Mouse (Mus musculus) intestine, postnatal 0 days (tissue): Measurements from ENCODE around the gene Msi2. TPM values are rescaled to one million over a fixed set of nuclear protein-coding genes. Genes with fewer than 3 reads are reported as not detected.
A peak's percentile ranks its signal among the peaks of the same experiment; 100 is the strongest.

Experiments
- ATAC-seq: fragments of 200-750 bp; cut with Nextera tagmentation; 2 replicates; pipeline ENCODE4 v1.8.0; 2017; ENCODE audit warnings: mild to moderate bottlenecking, moderate TSS enrichment, moderate library complexity
- H3K27ac ChIP-seq: fragments of 300-500 bp; sonication (generic); 2 replicates; pipeline ENCODE4 v1.5.1; 2014; ENCODE audit warnings: mild to moderate bottlenecking, low read depth, low read length, moderate library complexity
- H3K27me3 ChIP-seq: fragments of 300-500 bp; sonication (generic); replicated peaks from 2 replicates; pipeline ENCODE4 v1.6.1; 2014; ENCODE audit warnings: low read length, mixed read lengths; ENCODE audit not compliant: control insufficient read depth, insufficient read depth
- H3K36me3 ChIP-seq: fragments of 300-500 bp; sonication (generic); 2 replicates; pipeline ENCODE4 v1.6.1; 2014; ENCODE audit warnings: mild to moderate bottlenecking, moderate library complexity; ENCODE audit not compliant: control insufficient read depth, insufficient read depth
- H3K4me1 ChIP-seq: fragments of 300-500 bp; sonication (generic); replicated peaks from 2 replicates; pipeline ENCODE4 v1.6.1; 2014; ENCODE audit warnings: antibody characterized with exemption, low read length, mixed read lengths; ENCODE audit not compliant: control insufficient read depth, insufficient read depth
- H3K4me2 ChIP-seq: fragments of 300-500 bp; sonication (generic); replicated peaks from 2 replicates; pipeline ENCODE4 v1.6.1; 2014; ENCODE audit warnings: low read depth, mild to moderate bottlenecking, moderate library complexity
- H3K4me3 ChIP-seq: fragments of 300-500 bp; sonication (generic); 2 replicates; pipeline ENCODE4 v1.5.1; 2014; ENCODE audit warnings: low read depth, low read length
- H3K9ac ChIP-seq: fragments of 300-500 bp; sonication (generic); 2 replicates; pipeline ENCODE4 v1.6.1; 2014; ENCODE audit warnings: mild to moderate bottlenecking, low read depth, low read length
- H3K9me3 ChIP-seq: fragments of 300-500 bp; sonication (generic); 2 replicates; pipeline ENCODE4 v1.6.1; 2016; ENCODE audit warnings: mixed run types; ENCODE audit not compliant: control insufficient read depth
- CTCF ChIP-seq: sonication (generic); IDR thresholded peaks from 2 replicates; pipeline ENCODE4 v1.5.1; 2016; ENCODE audit warnings: low read depth, mild to moderate bottlenecking, control low read depth, antibody characterized with exemption, moderate library complexity
- WGBS: fragments of 180-500 bp; shearing (Covaris S2); extraction: QIAGEN DNeasy Blood & Tissue Kit; methylation state at CpG from one replicate; pipeline ENCODE4 v1.1.7; 2014; 5-methylcytosine and 5-hydroxymethylcytosine counted together
- polyA plus RNA-seq: library from polyadenylated mRNA; unstranded; fragments of >200 nt; fragmentation: Nextera tagmentation; extraction: Ambion mirVana; gene quantifications from 2 replicates; pipeline ENCODE4 v1.2.1, GENCODE M21; 2015

Gene Msi2
- polyA plus RNA-seq, 1 experiment from 2014 or later = 7.5 TPM

DNA sequence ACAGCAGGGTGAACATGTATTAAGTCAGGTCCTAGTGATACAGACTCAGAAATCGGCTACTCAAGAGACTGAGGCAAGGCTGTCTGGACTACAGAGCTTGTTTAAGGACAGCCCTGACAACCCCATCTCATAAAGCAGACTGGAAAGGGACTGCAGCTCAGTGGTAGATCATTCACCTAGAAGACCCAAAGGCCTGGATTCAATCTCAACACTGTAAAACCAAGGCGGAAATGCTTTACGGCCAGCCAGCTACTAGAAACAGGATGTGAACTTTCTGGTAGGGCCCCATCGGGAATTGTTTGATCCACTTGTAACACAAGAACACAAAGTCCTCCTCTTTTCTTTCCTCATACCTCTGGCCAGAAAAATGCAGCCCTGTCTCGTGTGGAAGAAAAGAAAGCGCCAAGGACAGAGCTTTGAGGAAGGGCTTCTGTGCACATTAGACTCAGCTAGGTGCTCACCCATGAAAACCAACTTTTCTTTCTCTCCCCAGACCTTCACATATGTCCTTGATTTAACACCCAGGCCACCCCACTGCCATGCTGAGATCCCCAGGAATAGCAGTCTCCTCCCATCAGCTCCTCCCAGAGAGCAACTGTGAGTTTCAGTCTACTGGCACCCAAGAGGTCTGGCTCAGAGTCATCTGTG is 162.3 kb downstream of the Msi2 start:
- 12% methylated on average over 6 of the region's 6 CpGs for WGBS
- Histone ChIP-seq H3K36me3 (no peaks in the 10 kb centered on the region), H3K4me1 (peaks cover 41% of the 10 kb centered on the region), H3K27me3 (no peaks in the 10 kb centered on the region), H3K27ac (peak overlapping the region; percentile 83), H3K4me2 (peak overlapping the region; percentile 21; the same call in 1 of the 2 replicates), H3K9me3 (no peaks in the 10 kb centered on the region), H3K4me3 (no peak overlapping the region), H3K9ac (no peak overlapping the region)
- peak; percentile 65 for ATAC-seq
- no peak for TF ChIP-seq CTCF

DNA sequence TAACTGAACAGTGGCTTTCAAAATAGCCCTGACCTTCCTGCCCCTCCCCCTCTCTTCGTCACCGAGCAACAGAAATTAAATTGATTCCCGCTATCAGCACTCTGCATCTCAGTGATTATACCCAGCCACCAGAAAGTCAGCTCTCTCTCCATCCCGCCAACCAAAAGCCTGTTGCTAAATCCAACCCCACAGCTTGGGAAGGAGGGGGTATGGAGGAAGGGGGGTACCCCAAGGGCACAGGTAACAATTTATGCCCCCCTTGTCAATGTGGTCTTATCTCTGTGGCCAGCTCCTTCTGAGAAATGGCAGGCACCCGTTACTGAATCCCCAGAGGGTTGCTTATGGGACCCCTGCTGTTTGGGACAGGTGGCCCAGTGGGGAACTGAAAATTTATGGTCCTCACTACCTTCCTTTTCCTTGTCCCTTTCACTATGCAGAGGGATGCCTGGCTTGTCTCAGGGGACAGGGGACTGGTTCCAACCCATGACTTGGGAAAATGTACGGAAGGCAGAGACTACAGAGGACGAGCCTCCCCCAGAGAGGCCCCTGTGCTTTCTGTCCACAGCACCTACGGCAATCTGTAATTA is 163.0 kb downstream of the Msi2 start:
- Histone ChIP-seq H3K4me2 (peak overlapping the region; percentile 21; the same call in 1 of the 2 replicates), H3K27me3 (no peaks in the 10 kb centered on the region), H3K4me1 (peaks cover 41% of the 10 kb centered on the region), H3K27ac (peak overlapping the region; percentile 83), H3K9me3 (no peaks in the 10 kb centered on the region), H3K36me3 (no peaks in the 10 kb centered on the region), H3K9ac (no peak overlapping the region), H3K4me3 (no peak overlapping the region)
- 40% methylated on average over 8 of the region's 8 CpGs for WGBS
- 0 out of 2 replicates have a peak, but pooled peaks have one; percentile 3 for ATAC-seq
- TF ChIP-seq CTCF = no peak

DNA sequence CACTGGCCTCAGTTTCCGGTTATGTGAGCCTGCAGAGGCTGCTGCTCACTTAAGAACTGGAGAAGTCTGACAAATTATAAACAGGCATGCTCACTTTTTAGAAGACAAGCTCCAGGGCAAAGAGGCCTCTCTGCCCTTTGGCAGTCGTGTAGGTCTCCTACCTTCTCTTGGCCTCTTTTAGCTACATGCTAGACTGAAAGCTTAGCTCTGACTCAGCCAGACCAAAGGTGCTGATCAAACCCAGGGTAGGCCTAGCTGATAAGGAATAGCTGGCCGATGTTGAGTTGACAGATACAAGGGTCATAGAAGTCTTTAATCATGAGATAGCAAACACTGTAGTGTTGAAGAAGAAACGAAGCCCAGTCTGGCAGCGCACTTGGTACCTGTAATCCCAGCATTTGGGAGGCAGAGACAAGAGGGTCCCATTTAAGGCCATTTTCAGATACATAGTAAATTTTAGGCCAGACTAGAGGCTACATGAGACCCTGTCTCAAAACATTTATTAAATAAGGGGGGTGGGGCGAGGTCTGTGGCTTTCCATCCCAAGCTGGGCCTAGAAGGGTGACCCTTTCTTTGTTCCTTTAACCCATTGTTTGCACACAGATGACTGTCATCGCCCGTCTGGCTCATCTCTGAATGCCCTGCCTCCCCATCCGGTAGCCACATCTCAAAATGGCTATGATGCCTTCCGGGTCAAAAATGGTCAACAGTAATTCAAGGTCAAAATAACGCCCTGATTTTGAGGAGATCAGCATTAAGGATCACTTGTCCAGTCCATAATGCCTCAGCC is 164.6 kb downstream of the Msi2 start:
- H3K9ac ChIP-seq = peak overlapping the region; percentile 46; the same call in 1 of the 2 replicates
- no peak for TF ChIP-seq CTCF

DNA sequence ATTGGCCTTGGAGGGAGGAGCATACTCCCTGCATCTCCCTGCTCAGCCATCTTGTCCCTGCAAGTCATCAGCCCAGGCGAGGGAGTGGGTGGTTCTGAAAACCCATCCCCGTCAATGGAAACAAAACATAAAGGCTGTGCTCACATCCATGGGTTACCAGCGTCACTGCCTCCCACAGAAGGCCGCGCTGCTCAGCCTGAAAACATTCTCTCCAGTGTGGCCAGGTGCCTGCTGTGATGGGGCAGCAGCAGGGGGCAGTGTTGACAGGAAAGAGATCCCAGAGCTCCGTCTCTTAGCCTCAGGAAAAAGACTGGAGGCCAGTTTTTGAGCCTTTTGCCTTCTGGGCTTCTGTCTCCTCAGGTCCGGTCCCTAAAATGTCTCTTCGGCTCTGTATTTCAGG is 165.3 kb downstream of the Msi2 start:
- WGBS = 41% methylated on average over 8 of the region's 8 CpGs
- Histone ChIP-seq H3K9ac (peak overlapping the region; percentile 46; the same call in 1 of the 2 replicates), H3K27me3 (no peaks in the 10 kb centered on the region), H3K27ac (peak overlapping the region; percentile 89), H3K4me1 (peaks cover 34% of the 10 kb centered on the region), H3K36me3 (no peaks in the 10 kb centered on the region), H3K4me2 (no peak overlapping the region), H3K9me3 (no peaks in the 10 kb centered on the region), H3K4me3 (no peak overlapping the region)
- TF ChIP-seq CTCF = peak; percentile 93
- ATAC-seq = peak; percentile 50

More for the DNA sequence above, 164.6 kb downstream of the Msi2 start:
- peak; percentile 77 for ATAC-seq
- H3K27me3 ChIP-seq = no peaks in the 10 kb centered on the region
- H3K36me3 ChIP-seq = no peaks in the 10 kb centered on the region
- peak overlapping the region; percentile 89 for H3K27ac ChIP-seq
- H3K9me3 ChIP-seq = no peaks in the 10 kb centered on the region
- H3K4me2 ChIP-seq = peak overlapping the region; percentile 24; the same call in 1 of the 2 replicates
- 56% methylated on average over 11 of the region's 11 CpGs for WGBS
- H3K4me1 ChIP-seq = peaks cover 36% of the 10 kb centered on the region
- no peak overlapping the region for H3K4me3 ChIP-seq

DNA sequence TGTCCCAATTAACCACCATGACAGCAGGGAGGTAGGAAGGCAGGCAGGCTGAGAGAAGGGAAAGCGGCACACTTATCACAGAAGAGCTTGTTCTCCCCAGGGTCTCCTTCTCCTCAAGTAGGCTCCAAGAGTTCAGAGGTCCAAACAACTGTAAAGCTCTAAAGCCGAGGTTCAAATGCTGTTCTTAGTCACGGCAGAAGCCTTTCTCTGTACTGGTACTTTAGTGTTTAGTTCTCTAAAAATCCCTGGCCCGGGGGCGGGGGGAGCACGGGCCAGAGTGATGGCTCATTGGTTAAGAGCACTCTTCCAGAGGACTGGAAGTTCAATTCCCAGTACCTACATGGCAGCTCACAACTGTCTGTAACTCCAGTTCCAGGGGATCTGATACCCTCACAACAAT is 165.9 kb downstream of the Msi2 start:
- no peaks in the 10 kb centered on the region for H3K27me3 ChIP-seq
- no peak overlapping the region for H3K4me3 ChIP-seq
- no peak overlapping the region for H3K4me2 ChIP-seq
- H3K27ac ChIP-seq = no peak overlapping the region
- no peak for ATAC-seq
- peaks cover 32% of the 10 kb centered on the region for H3K4me1 ChIP-seq
- no peaks in the 10 kb centered on the region for H3K9me3 ChIP-seq
- H3K36me3 ChIP-seq = no peaks in the 10 kb centered on the region
- WGBS = 74% methylated on average over 6 of the region's 6 CpGs
- no peak for TF ChIP-seq CTCF
- no peak overlapping the region for H3K9ac ChIP-seq

DNA sequence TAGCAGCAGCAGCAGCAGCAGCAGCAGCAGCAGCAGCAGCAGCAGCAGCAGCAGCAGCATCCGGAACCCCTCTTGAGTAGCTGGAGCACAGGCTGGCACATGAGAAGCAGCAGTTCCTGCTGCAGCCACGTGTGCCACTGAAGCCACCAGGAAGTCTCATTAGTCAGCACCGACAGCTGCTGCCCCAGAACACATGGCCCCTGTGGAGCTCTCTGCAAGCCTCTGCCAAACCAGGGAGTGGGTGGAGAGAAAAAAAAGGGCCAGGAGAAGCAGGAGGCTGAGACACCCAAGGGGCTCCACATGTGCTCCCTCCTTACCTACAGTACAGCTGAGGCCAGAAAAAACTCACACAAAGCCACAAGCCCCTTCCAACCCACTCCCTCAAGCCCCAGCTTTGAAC is 167.3 kb downstream of the Msi2 start:
- Histone ChIP-seq H3K9ac (no peak overlapping the region), H3K9me3 (no peaks in the 10 kb centered on the region), H3K27ac (no peak overlapping the region), H3K27me3 (no peaks in the 10 kb centered on the region), H3K4me3 (no peak overlapping the region), H3K4me1 (peaks cover 23% of the 10 kb centered on the region), H3K4me2 (no peak overlapping the region), H3K36me3 (no peaks in the 10 kb centered on the region)
- no peak for ATAC-seq
- 14% methylated on average over 3 of the region's 3 CpGs for WGBS
- TF ChIP-seq CTCF = no peak
